Mouse (Mus musculus) heart, embryonic 14.5 days (tissue): ENCODE results near the gene Rasgef1b. TPM values are rescaled to one million over a fixed set of nuclear protein-coding genes. Genes with fewer than 3 reads are reported as not detected.

Experiments used
- ATAC-seq: fragments of 200-750 bp; cut with Nextera tagmentation; 2 replicates; pipeline ENCODE4 v1.8.0; 2017; ENCODE audit warnings: low read depth, moderate TSS enrichment; ENCODE audit not compliant: insufficient number of reproducible peaks, insufficient read depth, low FRiP score
- H3K27ac ChIP-seq, 2 experiments: fragments of 200-500 bp in 1 of 2; fragments of 300-500 bp in 1 of 2; sonication (generic) in 1 of 2; replicated peaks in 1 of 2; 2 replicates each; pipeline ENCODE4 v1.5.1; 2012 to 2014; ENCODE audit warnings: low read depth in 2 of 2, low read length in 2 of 2, control low read depth in 1 of 2, mild to moderate bottlenecking in 1 of 2, mixed read lengths in 1 of 2; ENCODE audit not compliant: control insufficient read depth in 1 of 2, insufficient read depth in 1 of 2
- H3K27me3 ChIP-seq: fragments of 300-500 bp; sonication (generic); 2 replicates; pipeline ENCODE4 v1.6.1; 2014; ENCODE audit warnings: mild to moderate bottlenecking, low read length, control low read depth; ENCODE audit not compliant: control insufficient read depth, insufficient read depth
- H3K36me3 ChIP-seq: fragments of 300-500 bp; sonication (generic); 2 replicates; pipeline ENCODE4 v1.6.1; 2014; ENCODE audit warnings: mild to moderate bottlenecking, control low read depth, low read length, mixed read lengths; ENCODE audit not compliant: control insufficient read depth, insufficient read depth
- H3K4me1 ChIP-seq, 2 experiments: fragments of 200-500 bp in 1 of 2; fragments of 300-500 bp in 1 of 2; sonication (generic) in 1 of 2; 2 replicates each; pipeline ENCODE4 v1.6.1; 2012 to 2014; ENCODE audit warnings: low read length in 2 of 2, control low read depth in 1 of 2, mixed read lengths in 1 of 2; ENCODE audit not compliant: control insufficient read depth in 2 of 2, insufficient read depth in 2 of 2
- H3K4me2 ChIP-seq: fragments of 300-500 bp; sonication (generic); 2 replicates; pipeline ENCODE4 v1.6.1; 2014; ENCODE audit warnings: mild to moderate bottlenecking, low read length
- H3K4me3 ChIP-seq, 2 experiments: fragments of 200-500 bp in 1 of 2; fragments of 300-500 bp in 1 of 2; sonication (generic) in 1 of 2; 2 replicates each; pipeline ENCODE4 v1.5.1; 2012 to 2014; ENCODE audit warnings: low read length in 2 of 2, mild to moderate bottlenecking in 2 of 2, control low read depth in 1 of 2, low read depth in 1 of 2, moderate library complexity in 1 of 2; ENCODE audit not compliant: control insufficient read depth in 1 of 2, insufficient read depth in 1 of 2
- H3K9ac ChIP-seq: fragments of 300-500 bp; sonication (generic); 2 replicates; pipeline ENCODE4 v1.6.1; 2014; ENCODE audit warnings: mild to moderate bottlenecking, low read length
- H3K9me3 ChIP-seq: fragments of 300-500 bp; sonication (generic); 2 replicates; pipeline ENCODE4 v1.6.1; 2016; ENCODE audit warnings: low read length, control low read depth; ENCODE audit not compliant: control insufficient read depth
- WGBS: fragments of 180-500 bp; shearing (Covaris S2); extraction: QIAGEN DNeasy Blood & Tissue Kit; methylation state at CpG from one replicate; pipeline ENCODE4 v1.1.7; 2014; 5-methylcytosine and 5-hydroxymethylcytosine counted together
- polyA plus RNA-seq: library from polyadenylated mRNA; unstranded; fragments of >200 nt; fragmentation: Nextera tagmentation; extraction: Ambion mirVana; gene quantifications from 2 replicates; pipeline ENCODE4 v1.2.1, GENCODE M21; 2014

Gene Rasgef1b
- polyA plus RNA-seq, 1 experiment from 2014 or later: 45.9 TPM

GRCm38 (mm10) chr5:99707261-99707660 is 21.6 kb downstream of the Rasgef1b start:
- Histone ChIP-seq H3K9ac (no peak overlapping the region), H3K36me3 (no peaks in the 10 kb centered on the region), H3K27ac (no peak overlapping the region), H3K4me1 (no peaks in the 10 kb centered on the region), H3K4me2 (no peak overlapping the region), H3K9me3 (no peaks in the 10 kb centered on the region), H3K4me3 (no peak overlapping the region), H3K27me3 (no peaks in the 10 kb centered on the region)
- ATAC-seq: no peak
- 32% methylated on average over 6 of the region's 6 CpGs for WGBS

- no peaks in the 10 kb centered on the region for H3K9me3 ChIP-seq
- H3K36me3 ChIP-seq: no peaks in the 10 kb centered on the region
- no peak overlapping the region for H3K4me2 ChIP-seq
- H3K4me1 ChIP-seq: no peaks in the 10 kb centered on the region; a peak in 1 of 4 replicates
- 82% methylated on average over 5 of the region's 5 CpGs for WGBS
- no peak overlapping the region for H3K27ac ChIP-seq
- H3K27me3 ChIP-seq: no peaks in the 10 kb centered on the region
- ATAC-seq: no peak
- H3K9ac ChIP-seq: no peak overlapping the region
- H3K4me3 ChIP-seq: no peak overlapping the region
Observed at GRCm38 (mm10) chr5:99701811-99702210, 27.1 kb downstream of the Rasgef1b start.

- no peak overlapping the region for H3K4me2 ChIP-seq
- 73% methylated on average over 13 of the region's 13 CpGs for WGBS
- H3K4me1 ChIP-seq: peaks cover 4 to 5% of the 10 kb centered on the region in 2 experiments; a peak in 3 of 4 replicates
- H3K27ac ChIP-seq: no peak overlapping the region
- no peaks in the 10 kb centered on the region for H3K36me3 ChIP-seq
- 0 out of 2 replicates have a peak, but pooled peaks cover 3% of the 10 kb centered on the region for H3K27me3 ChIP-seq
- H3K4me3 ChIP-seq: no peak overlapping the region
- ATAC-seq: no peak
- H3K9ac ChIP-seq: no peak overlapping the region
- H3K9me3 ChIP-seq: no peaks in the 10 kb centered on the region
Observed at GRCm38 (mm10) chr5:99694712-99695360, 34.0 kb downstream of the Rasgef1b start.

GRCm38 (mm10) chr5:99689909-99690308 is 39.0 kb downstream of the Rasgef1b start:
- no peak overlapping the region for H3K9ac ChIP-seq
- H3K27me3 ChIP-seq: 0 out of 2 replicates have a peak, but pooled peaks cover 3% of the 10 kb centered on the region
- ATAC-seq: no peak
- H3K4me1 ChIP-seq: peaks cover 6 to 10% of the 10 kb centered on the region in 2 experiments; a peak in 3 of 4 replicates
- no peak overlapping the region for H3K27ac ChIP-seq
- H3K36me3 ChIP-seq: no peaks in the 10 kb centered on the region
- H3K4me2 ChIP-seq: peak overlapping the region; percentile 8; the same call in 1 of the 2 replicates
- H3K9me3 ChIP-seq: no peaks in the 10 kb centered on the region
- WGBS: 13% methylated on average over 7 of the region's 7 CpGs
- H3K4me3 ChIP-seq: no peak overlapping the region

GRCm38 (mm10) chr5:99687894-99688293 is 41.0 kb downstream of the Rasgef1b start:
- no peak overlapping the region for H3K4me3 ChIP-seq
- H3K4me1 ChIP-seq: peaks cover 6 to 10% of the 10 kb centered on the region in 2 experiments; a peak in 3 of 4 replicates
- H3K4me2 ChIP-seq: no peak overlapping the region
- H3K27ac ChIP-seq: no peak overlapping the region
- no peaks in the 10 kb centered on the region for H3K9me3 ChIP-seq
- H3K9ac ChIP-seq: no peak overlapping the region
- 0 out of 2 replicates have a peak, but pooled peaks cover 3% of the 10 kb centered on the region for H3K27me3 ChIP-seq
- no peaks in the 10 kb centered on the region for H3K36me3 ChIP-seq
- no peak for ATAC-seq
- WGBS: 44% methylated on average over 6 of the region's 6 CpGs

- no peaks in the 10 kb centered on the region for H3K27me3 ChIP-seq
- no peak for ATAC-seq
- H3K4me3 ChIP-seq: no peak overlapping the region
- H3K4me2 ChIP-seq: no peak overlapping the region
- H3K4me1 ChIP-seq: 0 out of 4 replicates have a peak, but pooled peaks cover 0 to 2% of the 10 kb centered on the region in 2 experiments
- H3K9ac ChIP-seq: no peak overlapping the region
- H3K27ac ChIP-seq: no peak overlapping the region
- H3K9me3 ChIP-seq: no peaks in the 10 kb centered on the region
- 49% methylated on average over 2 of the region's 2 CpGs for WGBS
- no peaks in the 10 kb centered on the region for H3K36me3 ChIP-seq
Observed at GRCm38 (mm10) chr5:99684023-99684422, 44.8 kb downstream of the Rasgef1b start.

GRCm38 (mm10) chr5:99669971-99670571 is 58.8 kb downstream of the Rasgef1b start:
- H3K4me2 ChIP-seq: peak overlapping the region; percentile 45
- 0 out of 2 replicates have a peak, but pooled peaks cover 2% of the 10 kb centered on the region for H3K9me3 ChIP-seq
- peaks cover 9 to 24% of the 10 kb centered on the region in 2 experiments for H3K4me1 ChIP-seq
- no peak overlapping the region for H3K4me3 ChIP-seq
- ATAC-seq: peak; percentile 83
- H3K27ac ChIP-seq: peak overlapping the region; percentile 6 to 70
- 11% methylated on average over 9 of the region's 9 CpGs for WGBS
- no peaks in the 10 kb centered on the region for H3K27me3 ChIP-seq
- no peak overlapping the region for H3K9ac ChIP-seq
- no peaks in the 10 kb centered on the region for H3K36me3 ChIP-seq
